Mouse (Mus musculus) liver, embryonic 11.5 days (tissue): ENCODE data around the gene Msi1. TPM values are rescaled to one million over a fixed set of nuclear protein-coding genes. Genes with fewer than 3 reads are reported as not detected.
A peak's percentile ranks its signal among the peaks of the same experiment; 100 is the strongest.

Experiments
- ATAC-seq: fragments of 200-750 bp; cut with Nextera tagmentation; replicated peaks from 2 replicates; pipeline ENCODE4 v1.8.0; 2017; ENCODE audit warnings: moderate number of reproducible peaks, mild to moderate bottlenecking, moderate TSS enrichment, moderate library complexity; ENCODE audit not compliant: low FRiP score
- DNase-seq: peaks from one replicate; pipeline ENCODE4 v3.0.0-alpha.2; 2017; ENCODE audit warnings: low spot score
- H3K27ac ChIP-seq: fragments of 300-500 bp; sonication (generic); 2 replicates; pipeline ENCODE4 v1.5.1; 2014; ENCODE audit warnings: mild to moderate bottlenecking, low read depth, low read length, control low read depth
- H3K27me3 ChIP-seq: fragments of 300-500 bp; sonication (generic); replicated peaks from 2 replicates; pipeline ENCODE4 v1.6.1; 2014; ENCODE audit warnings: low read length, mixed read lengths; ENCODE audit not compliant: control insufficient read depth, insufficient read depth
- H3K36me3 ChIP-seq: fragments of 300-500 bp; sonication (generic); 2 replicates; pipeline ENCODE4 v1.6.1; 2014; ENCODE audit warnings: mild to moderate bottlenecking, low read length, moderate library complexity, mixed read lengths; ENCODE audit not compliant: control insufficient read depth, insufficient read depth
- H3K4me1 ChIP-seq: fragments of 300-500 bp; sonication (generic); replicated peaks from 2 replicates; pipeline ENCODE4 v1.6.1; 2014; ENCODE audit warnings: low read length, mixed read lengths; ENCODE audit not compliant: control insufficient read depth, insufficient read depth
- H3K4me2 ChIP-seq: fragments of 300-500 bp; sonication (generic); 2 replicates; pipeline ENCODE4 v1.6.1; 2014; ENCODE audit warnings: mild to moderate bottlenecking, control low read depth, moderate library complexity
- H3K4me3 ChIP-seq: fragments of 300-500 bp; sonication (generic); 2 replicates; pipeline ENCODE4 v1.5.1; 2014; ENCODE audit warnings: low read depth, low read length, control low read depth
- H3K9ac ChIP-seq: fragments of 300-500 bp; sonication (generic); 2 replicates; pipeline ENCODE4 v1.6.1; 2014; ENCODE audit warnings: low read depth, low read length, control low read depth
- H3K9me3 ChIP-seq: fragments of 300-500 bp; sonication (generic); 2 replicates; pipeline ENCODE4 v1.6.1; 2016; ENCODE audit warnings: low read length, inconsistent platforms, mixed read lengths; ENCODE audit not compliant: control insufficient read depth
- WGBS: fragments of 180-500 bp; shearing (Covaris S2); extraction: QIAGEN DNeasy Blood & Tissue Kit; methylation state at CpG from one replicate; pipeline ENCODE4 v1.1.7; 2014; 5-methylcytosine and 5-hydroxymethylcytosine counted together
- polyA plus RNA-seq: library from polyadenylated mRNA; unstranded; fragments of >200 nt; fragmentation: Nextera tagmentation; extraction: Ambion mirVana; gene quantifications from 2 replicates; pipeline ENCODE4 v1.2.1, GENCODE M21; 2014

Msi1 gene
- polyA plus RNA-seq, 1 experiment from 2014 or later, result 9.7 TPM

GRCm38 (mm10) chr5:115470766-115471531 is 41.5 kb downstream of the Msi1 start:
- no peaks in the 10 kb centered on the region for H3K36me3 ChIP-seq
- H3K9ac ChIP-seq, result no peak overlapping the region; the same call in 1 of the 2 replicates
- H3K27ac ChIP-seq, result no peak overlapping the region
- WGBS, result 38% methylated on average over 20 of the region's 20 CpGs
- DNase-seq, result no peak
- H3K9me3 ChIP-seq, result no peaks in the 10 kb centered on the region
- no peak overlapping the region; the same call in 1 of the 2 replicates for H3K4me3 ChIP-seq
- no peak for ATAC-seq
- peaks cover 4% of the 10 kb centered on the region; the same call in 1 of the 2 replicates for H3K27me3 ChIP-seq
- peak overlapping the region; percentile 56 for H3K4me2 ChIP-seq
- peaks cover 14% of the 10 kb centered on the region for H3K4me1 ChIP-seq

GRCm38 (mm10) chr5:115473191-115473590 is 43.8 kb downstream of the Msi1 start:
- Histone ChIP-seq H3K4me1 (peaks cover 9% of the 10 kb centered on the region), H3K27ac (no peak overlapping the region), H3K27me3 (peaks cover 4% of the 10 kb centered on the region; the same call in 1 of the 2 replicates), H3K9me3 (no peaks in the 10 kb centered on the region), H3K36me3 (no peaks in the 10 kb centered on the region), H3K4me3 (no peak overlapping the region), H3K4me2 (no peak overlapping the region), H3K9ac (no peak overlapping the region)
- no peak for DNase-seq
- ATAC-seq, result no peak
- 72% methylated on average over 10 of the region's 10 CpGs for WGBS

GRCm38 (mm10) chr5:115474174-115474828 is 44.9 kb downstream of the Msi1 start:
- no peak overlapping the region for H3K27ac ChIP-seq
- H3K4me2 ChIP-seq, result peak overlapping the region; percentile 31; the same call in 1 of the 2 replicates
- peaks cover 4% of the 10 kb centered on the region; the same call in 1 of the 2 replicates for H3K27me3 ChIP-seq
- no peaks in the 10 kb centered on the region for H3K36me3 ChIP-seq
- ATAC-seq (no peak), DNase-seq (no peak)
- H3K9me3 ChIP-seq, result no peaks in the 10 kb centered on the region
- WGBS, result 60% methylated on average over 22 of the region's 22 CpGs
- H3K9ac ChIP-seq, result no peak overlapping the region
- no peak overlapping the region for H3K4me3 ChIP-seq
- H3K4me1 ChIP-seq, result peaks cover 9% of the 10 kb centered on the region

GRCm38 (mm10) chr5:115475337-115476106 is 46.1 kb downstream of the Msi1 start:
- 13% methylated on average over 22 of the region's 22 CpGs for WGBS
- 0 out of 2 replicates have a peak overlapping the region, but pooled peaks have one; percentile 44 for H3K9ac ChIP-seq
- peak overlapping the region; percentile 59 for H3K4me2 ChIP-seq
- H3K27me3 ChIP-seq, result peaks cover 7% of the 10 kb centered on the region; the same call in 1 of the 2 replicates
- peak; percentile 72; the same call in 1 of the 2 replicates for ATAC-seq
- no peak overlapping the region for H3K27ac ChIP-seq
- H3K4me1 ChIP-seq, result peaks cover 12% of the 10 kb centered on the region
- H3K4me3 ChIP-seq, result peak overlapping the region; percentile 35
- no peaks in the 10 kb centered on the region for H3K9me3 ChIP-seq
- DNase-seq, result peak; percentile 63
- no peaks in the 10 kb centered on the region for H3K36me3 ChIP-seq

GRCm38 (mm10) chr5:115476107-115476727 is 46.8 kb downstream of the Msi1 start:
- H3K4me3 ChIP-seq, result peak overlapping the region; percentile 35
- WGBS, result 36% methylated on average over 12 of the region's 12 CpGs
- no peak overlapping the region for H3K9ac ChIP-seq
- peak; percentile 14; the same call in 1 of the 2 replicates for ATAC-seq
- H3K27me3 ChIP-seq, result peaks cover 7% of the 10 kb centered on the region; the same call in 1 of the 2 replicates
- peaks cover 8% of the 10 kb centered on the region for H3K4me1 ChIP-seq
- no peak overlapping the region for H3K27ac ChIP-seq
- peak overlapping the region; percentile 59 for H3K4me2 ChIP-seq
- DNase-seq, result no peak
- H3K36me3 ChIP-seq, result no peaks in the 10 kb centered on the region
- no peaks in the 10 kb centered on the region for H3K9me3 ChIP-seq

- Histone ChIP-seq H3K9me3 (no peaks in the 10 kb centered on the region), H3K27ac (no peak overlapping the region), H3K4me3 (no peak overlapping the region), H3K27me3 (0 out of 2 replicates have a peak, but pooled peaks cover 3% of the 10 kb centered on the region), H3K36me3 (no peaks in the 10 kb centered on the region), H3K4me2 (peak overlapping the region; percentile 56; the same call in 1 of the 2 replicates), H3K9ac (no peak overlapping the region), H3K4me1 (peaks cover 8% of the 10 kb centered on the region)
- no peak for ATAC-seq
- 58% methylated on average over 15 of the region's 15 CpGs for WGBS
- no peak for DNase-seq
These were observed 50.2 kb downstream of the Msi1 start for GRCm38 (mm10) chr5:115479561-115479960.

- 0 out of 2 replicates have a peak overlapping the region, but pooled peaks have one; percentile 30 for H3K9ac ChIP-seq
- peak overlapping the region; percentile 27 for H3K4me3 ChIP-seq
- WGBS, result 23% methylated on average over 27 of the region's 27 CpGs
- H3K27ac ChIP-seq, result no peak overlapping the region
- H3K36me3 ChIP-seq, result no peaks in the 10 kb centered on the region
- no peak for DNase-seq
- H3K27me3 ChIP-seq, result 0 out of 2 replicates have a peak, but pooled peaks cover 3% of the 10 kb centered on the region
- peaks cover 11% of the 10 kb centered on the region for H3K4me1 ChIP-seq
- peak overlapping the region; percentile 56 for H3K4me2 ChIP-seq
- no peak for ATAC-seq
- H3K9me3 ChIP-seq, result no peaks in the 10 kb centered on the region
These were observed 50.7 kb downstream of the Msi1 start for GRCm38 (mm10) chr5:115480101-115480500.
